Comparison of ENCODE assay signal across 8 mouse cellular contexts in the genomic region with DNA sequence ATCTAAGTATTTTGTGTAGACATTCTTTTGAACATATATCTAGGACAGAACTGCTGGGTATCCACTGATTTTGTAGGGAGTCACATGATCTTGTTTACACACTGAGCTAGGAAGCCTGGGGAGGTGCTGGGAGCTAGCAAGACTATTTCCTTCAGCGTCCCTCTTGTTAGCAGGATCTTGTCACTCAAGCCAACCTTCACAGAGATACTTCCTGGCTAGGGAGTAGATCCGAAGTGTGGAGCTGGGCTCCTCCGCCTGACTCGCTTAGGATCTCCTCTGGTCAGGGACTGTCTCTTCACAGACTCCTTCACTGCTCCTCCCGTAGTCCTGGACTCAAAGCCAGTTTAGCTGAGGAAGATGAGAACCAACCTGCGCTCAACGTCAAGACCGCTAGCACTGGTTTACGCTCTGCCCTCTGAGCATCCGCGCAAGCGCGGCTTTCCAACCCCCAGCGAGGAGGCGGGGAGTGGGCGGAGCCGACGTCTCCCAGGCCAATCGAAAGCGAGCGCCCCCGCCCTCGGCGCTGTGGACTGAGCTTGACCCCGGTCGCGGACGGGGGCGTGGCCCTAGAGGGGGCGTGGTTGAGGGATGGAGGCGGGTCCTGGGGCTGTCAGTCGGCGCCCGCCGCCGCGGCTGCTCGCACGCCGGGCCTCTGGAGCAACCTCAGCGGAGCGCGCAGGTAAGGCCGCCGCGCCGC. TPM values are rescaled to one million over a fixed set of nuclear protein-coding genes. Genes with fewer than 3 reads are reported as not detected.
DNase-seq lines count a peak whose midpoint lies in the region; ATAC-seq and TF ChIP-seq lines count a peak whose summit lies in the region.

A gene (plus strand): TSS at position 601 of the 697 bp plus-strand sequence.

- DNase-seq in 3134 (ENCODE audit: extremely low read depth, insufficient read length, low spot score), result peak; percentile 77
- peak; percentile 100 for DNase-seq in heart, adult 2 months
- DNase-seq in kidney, adult 2 months, result peak; percentile 100
- DNase-seq in limb, embryonic 11.5 days (ENCODE audit: low spot score), result peak; percentile 100

- peak; percentile 79; the same call in 1 of the 2 replicates for TF ChIP-seq EP300 in heart, adult 2 months (IDR thresholded peaks at IDR 0.05; ENCODE audit: insufficient read depth, low read depth, low read length)

- intact Hi-C loops in heart, adult 2 months (cut with DNase I), result loop anchor here (2.0 to 5.0 kb wide), 2 partner anchors 73 to 191 kb away; no protein-coding TSS in a partner anchor

- H3K4me3 ChIP-seq in bone marrow macrophage, adult 2 months (ENCODE audit: insufficient read depth, low read length), result peak within 1 kb of the TSS; percentile 74
- H3K4me3 ChIP-seq in embryonic facial prominence, embryonic 15.5 days (replicated peaks), result peak within 1 kb of the TSS; percentile 68
- peak within 1 kb of the TSS; percentile 97 for H3K4me3 ChIP-seq in heart, adult 2 months
- peak within 1 kb of the TSS; percentile 77 for H3K4me3 ChIP-seq in kidney, adult 2 months (ENCODE audit: insufficient read depth, low read depth, low read length)
- peak within 1 kb of the TSS; percentile 56 for H3K4me3 ChIP-seq in limb, embryonic 11.5 days (ENCODE audit: low read depth, low read length)
- H3K4me3 ChIP-seq in midbrain, embryonic 13.5 days (replicated peaks), result peak within 1 kb of the TSS; percentile 67
- H3K4me3 ChIP-seq in small intestine, adult 2 months (ENCODE audit: low read depth, low read length), result peak within 1 kb of the TSS; percentile 79

- WGBS in embryonic facial prominence, embryonic 15.5 days, result under 1% methylated on average over 47 of the region's 47 CpGs
- WGBS in heart, adult 2 months, result 1% methylated on average over 47 of the region's 47 CpGs
- 1% methylated on average over 41 of the region's 47 CpGs for WGBS in kidney, adult 2 months
- under 1% methylated on average over 47 of the region's 47 CpGs for WGBS in limb, embryonic 11.5 days
- WGBS in midbrain, embryonic 13.5 days, result under 1% methylated on average over 43 of the region's 47 CpGs
- WGBS in small intestine, adult 2 months, result under 1% methylated on average over 47 of the region's 47 CpGs

- H3K9me3 ChIP-seq in embryonic facial prominence, embryonic 15.5 days (replicated peaks), result no peaks in the 10 kb centered on the region
- H3K9me3 ChIP-seq in limb, embryonic 11.5 days (ENCODE audit: control insufficient read depth, low read length), result no peaks in the 10 kb centered on the region
- H3K9me3 ChIP-seq in midbrain, embryonic 13.5 days, result no peaks in the 10 kb centered on the region

- no peaks in the 10 kb centered on the region for H3K36me3 ChIP-seq in embryonic facial prominence, embryonic 15.5 days
- no peaks in the 10 kb centered on the region for H3K36me3 ChIP-seq in heart, adult 2 months (ENCODE audit: control insufficient read depth, insufficient read depth, low read length)
- H3K36me3 ChIP-seq in kidney, adult 2 months (ENCODE audit: control insufficient read depth, insufficient read depth, low read length), result no peaks in the 10 kb centered on the region
- H3K36me3 ChIP-seq in limb, embryonic 11.5 days (ENCODE audit: control insufficient read depth, insufficient read depth, low read length), result no peaks in the 10 kb centered on the region
- no peaks in the 10 kb centered on the region for H3K36me3 ChIP-seq in midbrain, embryonic 13.5 days
- no peaks in the 10 kb centered on the region for H3K36me3 ChIP-seq in small intestine, adult 2 months (ENCODE audit: control insufficient read depth, insufficient read depth, low read length)

- no peak for TF ChIP-seq POLR2A in bone marrow macrophage, adult 2 months (IDR thresholded peaks at IDR 0.05; ENCODE audit: borderline replicate concordance, low read depth, low read length)
- peak; percentile 100 for TF ChIP-seq POLR2A in heart, adult 2 months (IDR thresholded peaks at IDR 0.05; ENCODE audit: insufficient read depth, low read depth, low read length)
- TF ChIP-seq POLR2A in kidney, adult 2 months (IDR thresholded peaks at IDR 0.05; ENCODE audit: low read depth, low read length), result peak; percentile 81
- peak; percentile 80 for TF ChIP-seq POLR2A in small intestine, adult 2 months (IDR thresholded peaks at IDR 0.05; ENCODE audit: low read depth, low read length)

- peak within 1 kb of the TSS; percentile 99 for H3K4me2 ChIP-seq in embryonic facial prominence, embryonic 15.5 days (replicated peaks)
- H3K4me2 ChIP-seq in limb, embryonic 11.5 days (ENCODE audit: low read depth, severe bottlenecking), result peak within 1 kb of the TSS; percentile 100
- H3K4me2 ChIP-seq in midbrain, embryonic 13.5 days (replicated peaks), result peak within 1 kb of the TSS; percentile 86

- no peaks in the 10 kb centered on the region for H3K79me2 ChIP-seq in heart, adult 2 months (replicated peaks; ENCODE audit: control insufficient read depth, insufficient read depth, low read length)

- H3K27ac ChIP-seq in bone marrow macrophage, adult 2 months (ENCODE audit: insufficient read depth, low read depth, low read length), result peak within 1 kb of the TSS; percentile 74
- peak within 1 kb of the TSS; percentile 56; the same call in 1 of the 2 replicates for H3K27ac ChIP-seq in embryonic facial prominence, embryonic 15.5 days (replicated peaks)
- H3K27ac ChIP-seq in heart, adult 2 months, result peak within 1 kb of the TSS; percentile 78
- H3K27ac ChIP-seq in kidney, adult 2 months (ENCODE audit: insufficient read depth, low read depth, low read length), result peak within 1 kb of the TSS; percentile 70
- H3K27ac ChIP-seq in limb, embryonic 11.5 days (replicated peaks; ENCODE audit: low read depth, low read length), result no peak within 1 kb of the TSS
- H3K27ac ChIP-seq in midbrain, embryonic 13.5 days, result peak within 1 kb of the TSS; percentile 74
- peak within 1 kb of the TSS; percentile 80 for H3K27ac ChIP-seq in small intestine, adult 2 months (ENCODE audit: insufficient read depth, low read depth, low read length)

- H3K4me1 ChIP-seq in bone marrow macrophage, adult 2 months (ENCODE audit: control insufficient read depth, insufficient read depth, low read length), result peaks cover 22% of the 10 kb centered on the region
- H3K4me1 ChIP-seq in embryonic facial prominence, embryonic 15.5 days, result peaks cover 9% of the 10 kb centered on the region; the same call in 1 of the 2 replicates
- peaks cover under 1% of the 10 kb centered on the region; the same call in 1 of the 2 replicates for H3K4me1 ChIP-seq in heart, adult 2 months (ENCODE audit: control insufficient read depth, insufficient read depth, low read length)
- H3K4me1 ChIP-seq in kidney, adult 2 months (ENCODE audit: control insufficient read depth, insufficient read depth, low read length), result 0 out of 2 replicates have a peak, but pooled peaks cover 4% of the 10 kb centered on the region
- H3K4me1 ChIP-seq in limb, embryonic 11.5 days (ENCODE audit: control insufficient read depth, insufficient read depth, low read length), result 0 out of 2 replicates have a peak, but pooled peaks cover 3% of the 10 kb centered on the region
- H3K4me1 ChIP-seq in midbrain, embryonic 13.5 days (replicated peaks), result peaks cover 13% of the 10 kb centered on the region
- H3K4me1 ChIP-seq in small intestine, adult 2 months (ENCODE audit: control insufficient read depth, insufficient read depth, insufficient read length, low read length), result peaks cover 3% of the 10 kb centered on the region

- peak; percentile 97 for ATAC-seq in embryonic facial prominence, embryonic 15.5 days (ENCODE audit: insufficient number of reproducible peaks, low FRiP score, low TSS enrichment, low read depth)
- ATAC-seq in limb, embryonic 11.5 days (ENCODE audit: insufficient number of reproducible peaks, low FRiP score, low TSS enrichment, low read depth), result peak; percentile 99
- peak; percentile 96 for ATAC-seq in midbrain, embryonic 13.5 days

- peak within 1 kb of the TSS; percentile 46 for H3K9ac ChIP-seq in embryonic facial prominence, embryonic 15.5 days
- peak within 1 kb of the TSS; percentile 89 for H3K9ac ChIP-seq in heart, adult 2 months (ENCODE audit: low read depth, low read length)
- peak within 1 kb of the TSS; percentile 53 for H3K9ac ChIP-seq in limb, embryonic 11.5 days (ENCODE audit: low read length)
- peak within 1 kb of the TSS; percentile 69 for H3K9ac ChIP-seq in midbrain, embryonic 13.5 days (replicated peaks)

- TF ChIP-seq CTCF in bone marrow macrophage, adult 2 months (IDR thresholded peaks at IDR 0.05; ENCODE audit: low read depth, low read length), result no peak
- peak; percentile 7; the same call in 1 of the 2 replicates for TF ChIP-seq CTCF in heart, adult 2 months (IDR thresholded peaks at IDR 0.05)
- no peak for TF ChIP-seq CTCF in kidney, adult 2 months (conservative IDR thresholded peaks at IDR 0.05; ENCODE audit: insufficient read depth, insufficient read length, low read depth, low read length)
- no peak for TF ChIP-seq CTCF in small intestine, adult 2 months (IDR thresholded peaks at IDR 0.05; ENCODE audit: extremely low read depth, insufficient read length, insufficient replicate concordance, low read depth, low read length)

- H3K27me3 ChIP-seq in embryonic facial prominence, embryonic 15.5 days, result peaks cover 30% of the 10 kb centered on the region
- no peaks in the 10 kb centered on the region for H3K27me3 ChIP-seq in heart, adult 2 months (ENCODE audit: control insufficient read depth, insufficient read depth, low read length)
- no peaks in the 10 kb centered on the region for H3K27me3 ChIP-seq in kidney, adult 2 months (replicated peaks; ENCODE audit: control insufficient read depth, insufficient read depth, low read length)
- H3K27me3 ChIP-seq in limb, embryonic 11.5 days (ENCODE audit: control insufficient read depth, insufficient read depth, low read length), result peaks cover 9% of the 10 kb centered on the region
- peaks cover 30% of the 10 kb centered on the region for H3K27me3 ChIP-seq in midbrain, embryonic 13.5 days
- peaks cover 8% of the 10 kb centered on the region for H3K27me3 ChIP-seq in small intestine, adult 2 months (ENCODE audit: control insufficient read depth, insufficient read depth, low read length)

RNA-seq across cellular contexts. Expression of the gene that starts here (rescaled TPM):
- polyA plus RNA-seq in bone marrow macrophage, adult 2 months (2012; ENCODE audit: insufficient read depth, insufficient read length, missing spikeins), result 11.6 and 19.8 TPM in 2 replicates
- 5.3 and 6.8 TPM in 2 replicates for polyA plus RNA-seq in embryonic facial prominence, embryonic 15.5 days (2015; fragmentation: Nextera tagmentation; extraction: Ambion mirVana)
- total RNA-seq in heart, adult 2 months (2021), result 1 to 10 TPM; 5.1 to 8.2 TPM
- 6.0 and 9.3 TPM in 2 replicates for polyA plus RNA-seq in heart, adult 2 months (2012; rRNA removed)
- 4.8 and 5.8 TPM in 2 replicates for polyA plus RNA-seq in kidney, adult 2 months (2012; rRNA removed)
- polyA plus RNA-seq in limb, embryonic 11.5 days (2014; fragmentation: Nextera tagmentation; extraction: Ambion mirVana), result 0.55 and 0.75 TPM in 2 replicates
- polyA plus RNA-seq in midbrain, embryonic 13.5 days (2015; fragmentation: Nextera tagmentation; extraction: Ambion mirVana), result 9.5 and 10.5 TPM in 2 replicates
- polyA plus RNA-seq in small intestine, adult 2 months (2012; rRNA removed), result 3.1 and 3.3 TPM in 2 replicates

Comparison
In these comparisons a context has a peak if more than half of its experiments do, and no peak if none do; other contexts are left out.
1. Peak in DNase-seq, ATAC-seq, H3K4me3 ChIP-seq, H3K9ac ChIP-seq and H3K4me2 ChIP-seq in limb, embryonic 11.5 days; RNA of the gene not detected or under 1 TPM.